Mouse (Mus musculus) embryo, embryonic 10 days (tissue): ENCODE results near the gene Clp1.
"Not testable (repeated sequence)": the region's sequence is repeated elsewhere in the genome, so short reads cannot be mapped to it uniquely, and the experiment has no call there.

Experiments used
- DNase-seq: peaks from one replicate; pipeline ENCODE4 v3.0.0-alpha.2; 2015; ENCODE audit warnings: low spot score

Clp1 gene

DNA sequence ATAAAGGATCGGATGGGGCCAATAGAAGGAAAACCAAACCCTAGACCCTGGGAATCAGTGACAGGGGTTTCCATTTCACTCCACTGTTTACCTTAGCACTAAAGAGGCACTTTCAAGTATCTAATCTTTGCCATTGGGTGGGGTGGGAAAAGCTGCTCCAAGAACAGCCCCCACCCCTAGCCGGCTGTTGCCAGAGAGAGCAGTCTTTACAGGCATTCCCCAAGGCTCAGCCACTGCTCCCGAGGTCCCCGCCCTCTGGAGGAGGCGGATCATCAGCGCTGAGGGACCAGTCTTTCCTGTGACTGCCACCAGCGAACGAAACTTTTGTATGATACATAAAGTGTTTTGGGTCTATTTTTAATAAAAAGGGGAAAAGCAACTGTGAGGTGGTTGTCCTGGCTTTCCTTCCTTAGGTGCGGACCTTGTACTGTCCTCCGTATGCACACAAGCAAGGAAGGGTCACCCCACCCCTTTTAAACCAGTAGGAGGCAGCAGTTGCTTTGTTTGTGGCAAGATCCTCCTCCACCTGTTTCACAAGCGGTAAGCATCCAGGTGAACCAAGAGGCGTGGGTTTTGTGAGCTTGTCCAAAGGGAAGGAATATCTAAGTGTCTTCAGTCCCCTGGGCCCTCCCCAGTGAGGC, 11.2 kb upstream of the Clp1 start:
- DNase-seq = peak; percentile 78

DNA sequence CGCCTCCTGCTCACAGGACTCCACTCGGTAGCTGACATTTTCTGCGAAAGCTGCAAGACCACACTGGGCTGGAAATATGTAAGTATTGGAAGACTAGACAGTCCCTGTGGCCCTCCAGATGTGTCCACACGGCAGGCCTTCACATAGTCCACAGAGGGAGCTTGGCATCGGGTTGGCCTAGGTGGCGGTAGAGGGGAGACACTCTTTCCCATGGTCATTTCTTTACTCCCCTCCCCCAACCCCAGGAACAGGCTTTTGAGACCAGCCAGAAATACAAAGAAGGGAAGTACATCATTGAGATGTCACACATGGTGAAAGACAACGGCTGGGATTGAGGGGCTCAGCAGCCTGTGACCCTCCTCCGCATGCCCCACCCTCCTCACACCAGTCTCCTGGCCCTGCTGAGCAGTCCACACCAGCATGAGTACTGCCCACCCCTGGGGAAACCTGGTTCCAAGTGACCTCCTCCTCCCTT, 10.3 kb upstream of the Clp1 start:
- DNase-seq = peak; percentile 78

DNA sequence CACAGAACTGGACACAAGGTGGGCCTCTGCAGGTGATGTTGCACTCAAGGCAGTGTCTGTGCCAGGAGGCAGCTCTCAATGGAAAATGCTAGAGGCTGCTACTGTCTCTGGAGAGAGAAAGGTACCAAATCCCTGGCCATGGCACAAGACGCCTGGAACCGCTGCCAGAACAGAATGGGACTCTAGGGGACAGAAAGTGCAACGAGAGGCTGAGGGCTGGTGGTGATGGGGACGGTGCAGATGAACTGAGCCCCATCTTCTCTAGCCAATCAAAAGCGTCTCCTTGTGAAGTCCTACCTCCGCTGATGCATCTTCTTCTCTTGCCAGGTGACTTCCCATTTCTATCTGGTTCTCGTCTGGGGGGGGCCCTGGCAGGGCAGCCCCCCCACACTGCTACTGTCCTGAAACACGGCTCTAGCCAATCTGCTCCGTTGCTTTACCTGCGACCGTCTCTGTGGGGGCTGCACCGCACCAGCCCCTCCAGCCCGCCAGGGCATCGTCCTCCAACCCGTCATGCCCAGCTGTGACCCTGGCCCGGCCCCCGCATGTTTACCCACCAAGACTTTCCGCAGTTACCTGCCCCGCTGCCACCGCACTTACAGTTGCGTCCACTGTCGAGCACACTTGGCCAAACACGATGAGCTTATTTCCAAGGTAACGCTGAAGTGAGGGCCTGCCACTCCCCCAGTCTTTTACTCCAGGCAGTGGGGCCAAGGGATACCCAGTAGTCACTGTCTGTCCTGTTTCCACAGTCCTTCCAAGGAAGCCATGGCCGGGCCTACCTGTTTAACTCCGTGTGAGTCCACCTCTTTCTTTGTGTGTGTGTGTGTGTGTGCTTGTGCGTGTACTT, 9.4 kb upstream of the Clp1 start:
- peak; percentile 57 for DNase-seq

DNA sequence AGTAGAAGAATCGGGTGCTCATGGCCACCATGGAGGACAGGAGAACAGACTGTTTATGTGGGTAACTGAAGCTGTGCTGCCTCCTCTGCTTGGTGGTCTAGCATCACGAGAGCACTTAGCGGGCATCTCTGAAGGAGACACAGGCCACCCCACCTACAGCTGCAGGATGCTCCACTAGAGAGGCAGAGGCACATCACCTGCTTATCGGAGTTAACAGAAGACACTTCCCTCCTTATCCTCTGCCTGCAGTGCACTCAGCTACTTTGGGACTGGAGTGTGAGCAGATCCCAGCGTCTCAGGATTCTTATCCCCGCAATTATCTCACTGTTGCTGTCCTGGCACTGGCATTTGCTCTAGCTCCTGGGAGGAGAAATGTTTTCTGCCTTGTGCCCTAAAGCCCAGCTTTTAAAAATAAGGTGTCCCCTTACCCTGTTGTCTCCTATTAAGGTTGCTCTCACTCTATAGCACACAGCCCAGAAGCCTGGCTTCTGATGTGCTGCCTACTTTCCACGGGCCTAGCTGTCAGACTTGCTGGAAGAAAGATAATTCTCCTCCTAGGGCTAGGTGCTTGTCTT, 8.3 kb upstream of the Clp1 start:
- peak; percentile 37 for DNase-seq

DNA sequence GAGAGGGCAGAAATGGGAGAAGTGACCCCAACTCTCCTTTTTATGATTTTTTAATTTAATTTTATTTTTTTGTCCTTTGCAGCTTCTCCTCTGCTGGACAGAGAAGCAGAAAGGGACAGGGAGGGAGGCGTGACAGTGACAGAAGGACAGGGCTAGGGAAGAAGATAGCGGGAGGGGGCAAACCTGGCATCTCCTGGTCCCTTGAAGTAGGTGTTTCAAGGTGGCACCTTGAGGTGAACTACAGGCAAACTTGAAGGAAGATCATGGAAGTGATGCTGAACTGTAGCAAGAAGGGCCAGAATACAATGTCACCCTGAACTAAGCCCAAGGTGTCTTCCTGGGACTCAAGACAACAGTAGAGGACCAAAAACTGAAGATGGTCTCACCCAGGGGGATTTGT, 7.8 kb upstream of the Clp1 start:
- DNase-seq = peak; percentile 10

DNA sequence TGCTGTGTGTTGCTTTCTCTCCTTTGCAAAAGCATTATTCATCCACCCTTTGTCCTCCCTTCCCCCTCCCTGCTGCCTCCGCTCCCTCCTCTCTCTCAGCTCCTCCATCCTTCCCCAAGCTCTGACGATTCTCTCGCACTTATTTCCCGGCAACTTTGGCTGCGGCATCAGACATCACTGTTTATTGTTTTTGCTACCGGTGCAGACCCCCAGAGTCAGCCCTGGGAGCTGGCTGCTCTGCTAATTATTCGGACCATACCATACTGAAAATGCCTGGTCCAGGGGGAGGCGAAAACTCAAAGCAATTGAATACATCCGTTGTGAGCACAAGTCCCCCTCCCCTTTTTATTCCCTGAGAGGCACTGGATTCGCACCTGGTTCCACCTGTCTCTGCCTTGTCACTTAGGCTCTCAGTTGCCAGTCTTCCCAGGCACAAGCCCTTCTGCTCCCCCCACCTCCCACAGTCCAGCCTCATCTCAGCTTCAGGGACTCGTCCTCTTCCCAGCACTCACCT, 7.3 kb upstream of the Clp1 start:
- peak; percentile 54 for DNase-seq

DNA sequence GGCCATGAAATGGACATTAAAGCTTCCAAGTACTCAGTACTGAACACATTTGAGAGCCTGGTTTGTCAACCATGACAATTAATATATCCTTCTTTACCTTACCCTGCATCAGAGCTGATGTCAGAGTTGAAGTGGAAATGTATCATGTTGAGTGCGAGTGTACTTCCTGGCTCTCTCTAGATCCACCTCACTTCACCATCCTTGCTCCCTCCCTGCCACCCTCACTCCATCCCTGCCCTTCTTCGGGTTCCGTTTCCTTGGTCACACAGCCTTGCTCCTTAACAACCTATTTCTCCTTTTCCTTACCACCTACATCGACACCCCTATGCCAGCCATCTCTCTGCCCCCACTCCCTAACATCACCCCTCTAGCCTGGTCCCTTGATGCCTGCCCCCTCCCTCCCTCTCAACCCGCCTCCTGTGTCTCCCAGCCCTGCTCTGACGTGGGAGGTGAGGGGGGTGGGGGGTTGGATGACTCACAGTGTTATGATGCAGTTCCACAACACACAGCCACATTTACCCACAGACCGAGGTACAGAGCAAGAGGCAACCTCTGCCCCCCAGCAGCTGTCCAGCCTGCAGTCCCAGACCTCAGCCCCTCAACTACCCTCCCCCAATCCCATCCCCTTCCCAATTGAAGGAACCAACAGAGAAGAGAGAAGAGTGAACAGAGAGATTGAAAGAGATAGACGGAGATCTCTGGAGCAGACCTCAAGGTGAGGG, 6.6 kb upstream of the Clp1 start, which contains the start of gene Ypel4:
Ypel4 (plus strand) TSS at position 480 of the 722 bp plus-strand sequence.
- DNase-seq = peak; percentile 46

DNA sequence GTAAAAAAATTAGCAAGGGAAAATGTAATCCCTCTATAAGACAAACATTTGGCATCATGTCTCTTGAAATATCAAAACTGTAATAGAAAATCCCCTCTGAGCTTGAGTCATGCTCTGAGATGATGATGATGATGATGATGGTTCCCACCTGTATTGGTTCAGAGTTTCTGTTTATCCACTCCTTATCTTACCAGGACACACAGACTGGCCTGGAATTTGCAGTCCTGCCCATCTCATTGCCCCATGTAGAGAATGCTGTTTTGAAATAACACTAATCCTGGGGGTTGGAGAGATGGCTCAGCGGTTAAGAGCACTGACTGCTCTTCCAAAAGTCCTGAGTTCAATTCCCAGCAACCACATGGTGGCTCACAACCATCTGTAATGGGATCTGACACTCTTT, 5.2 kb upstream of the Clp1 start:
- no peak for DNase-seq

DNA sequence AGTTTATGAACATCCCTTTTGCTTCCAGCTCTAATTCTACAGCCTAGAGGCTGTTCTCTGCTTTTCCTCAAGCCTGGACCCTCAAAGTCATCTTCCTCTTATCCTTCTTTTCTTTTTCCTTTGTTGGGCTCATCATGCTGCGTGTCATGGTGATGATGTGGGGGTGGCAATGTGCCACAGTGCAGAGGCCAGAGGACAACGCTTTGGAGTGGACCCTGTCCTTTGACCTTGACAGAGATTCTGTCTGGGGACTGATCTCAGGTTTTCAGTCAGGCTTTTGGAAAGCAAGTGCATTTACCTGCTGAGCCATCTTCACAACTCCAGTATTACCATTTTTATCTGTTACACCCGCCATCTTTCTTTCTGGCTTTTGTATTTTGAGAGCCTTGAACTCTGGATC, 4.1 kb upstream of the Clp1 start:
- no peak for DNase-seq

DNA sequence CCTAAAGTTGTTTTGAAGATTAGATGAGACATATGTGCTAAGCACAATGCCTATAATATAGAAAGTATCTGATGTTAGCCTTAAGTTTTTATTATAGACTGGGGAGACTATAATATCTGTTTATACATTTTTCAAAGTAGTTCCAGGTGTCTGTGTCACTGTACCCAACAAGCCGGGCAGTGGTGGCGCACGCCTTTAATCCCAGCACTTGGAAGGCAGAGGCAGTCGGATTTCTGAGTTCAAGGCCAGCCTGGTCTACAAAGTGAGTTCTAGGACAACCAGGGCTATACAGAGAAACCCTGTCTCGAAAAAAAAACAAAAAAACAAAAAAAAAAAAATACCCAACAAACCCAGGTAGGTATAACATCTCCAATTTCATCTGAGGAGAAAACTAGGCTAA, 1.0 kb upstream of the Clp1 start:
- DNase-seq = not testable (repeated sequence)

DNA sequence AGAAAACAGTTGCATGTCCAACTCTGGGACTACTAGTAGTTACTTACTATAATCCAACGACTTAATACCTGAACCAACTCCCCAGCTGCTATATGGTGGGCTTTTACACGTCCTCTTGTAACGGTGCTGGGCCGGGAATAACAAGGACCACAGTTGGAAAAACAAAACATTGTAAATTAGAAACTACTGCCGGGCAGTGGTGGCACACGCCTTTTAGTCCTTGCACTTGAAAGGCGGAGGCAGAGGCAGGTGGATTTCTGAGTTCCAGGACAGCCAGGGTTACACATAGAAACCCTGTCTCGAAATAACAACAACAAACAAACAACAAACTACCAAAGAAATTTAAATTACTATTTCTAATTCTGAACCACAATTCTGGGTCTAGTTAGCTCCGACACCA, 434 bp downstream of the Clp1 start:
- no peak for DNase-seq

DNA sequence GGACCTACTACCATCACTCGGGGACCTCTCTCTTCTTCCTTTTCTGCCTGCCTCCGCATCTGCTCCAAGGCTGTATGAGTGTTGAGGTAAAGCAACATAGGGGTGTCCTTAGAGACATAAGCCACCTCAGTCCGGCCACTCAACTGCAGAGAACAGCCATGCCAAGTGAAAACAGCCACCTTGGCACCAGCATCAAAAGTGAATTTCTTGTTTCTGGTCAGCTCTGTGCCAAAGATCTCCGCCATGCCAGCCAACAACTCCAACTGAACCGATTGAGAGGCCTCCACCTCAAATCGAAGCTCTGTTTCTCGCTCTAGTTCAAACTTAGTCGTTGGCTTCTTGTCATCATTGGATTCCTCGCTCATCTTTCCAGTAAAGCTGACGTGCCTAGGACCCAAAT, 1.4 kb downstream of the Clp1 start:
- no peak for DNase-seq

DNA sequence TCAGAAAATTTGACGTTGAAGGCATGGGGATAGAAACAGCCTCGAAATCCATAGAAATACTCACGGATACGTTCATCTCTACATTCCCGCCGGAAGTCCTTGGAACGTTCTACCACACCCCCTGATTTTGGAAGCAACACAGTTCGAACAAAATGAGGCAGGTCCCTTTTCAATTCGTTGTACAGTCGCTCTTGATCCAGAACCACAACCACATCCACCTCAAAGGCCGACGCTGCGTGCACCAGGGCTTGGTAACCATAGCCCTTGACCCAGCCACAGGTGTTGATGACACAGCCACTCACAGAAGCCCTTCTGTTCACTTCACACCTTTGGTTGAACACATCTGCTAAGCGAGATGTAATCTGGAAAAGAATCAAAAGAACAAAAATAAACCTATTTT, 3.3 kb downstream of the Clp1 start:
- DNase-seq = no peak

DNA sequence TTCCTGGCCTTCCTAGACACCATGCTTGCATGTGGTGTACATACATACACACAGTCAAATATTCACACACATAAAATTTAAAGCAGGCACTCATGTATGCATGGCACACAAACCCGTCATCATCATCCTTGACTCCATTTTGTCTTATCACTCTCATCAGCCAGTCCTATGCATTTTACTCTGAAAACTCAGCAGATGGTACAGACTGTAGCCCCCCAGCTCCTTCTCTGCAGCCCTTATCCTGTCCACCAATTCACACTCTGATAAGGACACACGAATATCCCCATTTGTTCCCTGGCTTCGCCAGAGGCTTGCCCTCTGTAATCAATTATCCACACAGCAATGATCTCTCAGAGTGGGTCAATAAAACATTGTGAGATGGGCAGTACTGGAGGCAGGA, 6.0 kb downstream of the Clp1 start:
- DNase-seq = no peak

DNA sequence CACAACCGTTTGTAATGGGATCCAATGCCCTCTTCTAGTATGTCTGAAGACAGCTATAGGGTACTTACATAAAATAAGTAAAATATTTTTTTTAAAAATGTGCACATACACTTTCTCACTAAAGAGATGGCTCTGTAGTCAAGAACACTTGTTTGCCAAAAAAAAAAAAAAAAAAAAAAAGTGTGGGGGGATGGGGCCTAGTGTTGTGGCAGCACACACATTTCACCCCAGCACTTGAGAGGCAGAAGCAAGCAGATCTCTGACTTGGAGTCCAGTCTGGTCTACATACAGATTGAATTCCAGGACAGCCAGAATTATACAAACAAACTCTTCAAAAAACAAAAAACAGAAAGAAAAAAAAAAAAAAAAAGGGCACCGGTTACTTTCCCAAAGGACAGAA, 6.4 kb downstream of the Clp1 start:
- no peak for DNase-seq

DNA sequence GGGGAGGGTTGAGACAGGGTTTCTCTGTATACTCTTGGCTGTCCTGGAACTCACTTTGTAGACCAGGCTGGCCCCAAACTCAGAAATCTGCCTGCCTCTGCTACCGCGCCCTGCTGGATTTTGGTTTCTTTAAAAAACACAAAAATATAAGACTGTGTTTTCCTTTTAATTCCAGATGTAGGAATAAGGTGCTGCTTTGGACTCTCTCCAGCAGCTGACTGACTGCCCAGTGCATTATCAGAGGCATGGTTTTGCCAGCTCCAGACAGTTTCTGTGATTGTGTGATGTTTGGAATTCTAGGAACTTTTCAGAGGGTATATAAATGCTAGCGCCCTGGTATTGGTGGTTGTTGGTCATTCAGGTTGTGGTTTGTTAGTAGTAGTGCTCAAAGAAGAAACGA, 9.8 kb downstream of the Clp1 start:
- DNase-seq = no peak

DNA sequence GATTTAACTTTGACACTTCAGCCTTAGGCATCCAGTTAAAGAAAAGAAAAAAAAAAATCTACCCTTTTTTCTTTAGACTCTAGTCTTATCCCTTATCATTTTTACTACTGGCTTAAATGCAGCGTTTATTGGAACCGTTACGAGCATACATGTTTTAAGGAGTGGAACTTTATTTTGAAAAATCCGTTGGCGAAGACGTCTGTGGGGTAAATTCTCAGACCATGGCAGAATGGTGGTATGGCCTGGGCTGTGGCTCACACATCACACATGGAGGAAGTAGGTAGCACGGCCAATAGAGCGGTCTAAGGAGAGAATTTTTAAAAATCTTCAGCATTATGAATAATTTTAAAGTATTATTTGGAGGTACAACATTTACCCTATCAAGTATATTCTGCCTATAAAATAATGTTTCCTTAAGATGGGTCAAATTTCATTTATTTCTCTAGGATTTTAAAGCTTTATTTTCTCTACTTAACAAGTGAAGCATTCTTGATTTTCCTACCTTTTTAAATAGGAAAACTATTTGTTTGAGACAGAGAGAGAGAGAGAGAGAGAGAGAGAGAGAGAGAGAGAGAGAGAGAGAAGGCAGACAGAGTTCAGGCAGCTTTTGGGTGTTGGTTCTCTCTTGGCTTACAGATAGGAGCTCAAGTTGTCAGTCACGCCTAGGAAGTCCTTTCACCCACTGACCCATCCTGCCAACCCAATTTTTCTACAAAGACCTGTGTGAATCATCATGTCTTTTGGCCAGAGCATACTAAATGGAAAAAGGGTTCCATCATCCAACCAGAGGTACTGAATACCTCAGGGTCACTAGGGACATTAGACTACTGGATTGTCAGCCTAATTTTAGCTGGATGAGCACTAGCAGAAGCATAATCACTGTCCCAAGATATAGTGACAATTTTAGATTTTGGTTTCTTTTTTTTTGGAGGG, 10.5 kb downstream of the Clp1 start:
- DNase-seq = no peak

DNA sequence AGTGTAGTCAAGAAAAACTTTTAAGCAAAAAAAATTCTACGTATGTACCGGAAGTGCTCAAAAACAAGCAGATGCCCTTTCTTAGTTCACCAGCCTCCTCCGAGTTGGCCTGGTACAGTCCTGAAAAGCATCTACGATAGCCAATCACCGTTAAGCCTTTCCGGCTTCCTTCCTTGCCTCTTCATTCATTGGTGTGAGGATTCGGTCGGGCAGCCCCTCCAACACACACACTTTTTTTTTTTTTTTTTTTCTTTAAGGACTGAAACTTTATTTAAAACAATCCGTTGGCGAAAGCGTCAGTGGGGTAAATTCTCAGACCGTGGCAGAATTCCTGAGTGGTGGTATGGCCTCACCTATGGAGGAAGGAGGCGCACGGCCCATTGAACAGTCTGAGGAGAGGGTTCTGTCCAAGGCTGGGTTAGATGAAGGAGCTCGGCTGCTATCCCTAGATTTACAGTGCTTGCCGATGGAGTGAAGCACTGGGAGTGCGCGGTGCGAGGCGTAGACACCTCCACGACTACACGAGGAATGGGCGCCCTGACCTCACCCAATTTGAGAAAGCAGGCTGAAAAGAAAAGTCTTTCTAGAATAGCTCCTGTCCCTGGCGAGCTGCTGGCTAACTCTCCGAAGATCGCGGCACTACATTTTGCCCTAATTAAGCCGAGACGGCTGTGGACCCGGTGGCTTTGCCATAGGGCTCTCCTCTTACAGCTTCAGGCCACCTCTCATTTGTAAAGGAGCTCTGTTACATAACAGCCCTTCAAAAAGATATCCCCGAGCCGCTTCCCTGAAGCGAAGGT, 11.4 kb downstream of the Clp1 start:
- DNase-seq = peak; percentile 96

DNA sequence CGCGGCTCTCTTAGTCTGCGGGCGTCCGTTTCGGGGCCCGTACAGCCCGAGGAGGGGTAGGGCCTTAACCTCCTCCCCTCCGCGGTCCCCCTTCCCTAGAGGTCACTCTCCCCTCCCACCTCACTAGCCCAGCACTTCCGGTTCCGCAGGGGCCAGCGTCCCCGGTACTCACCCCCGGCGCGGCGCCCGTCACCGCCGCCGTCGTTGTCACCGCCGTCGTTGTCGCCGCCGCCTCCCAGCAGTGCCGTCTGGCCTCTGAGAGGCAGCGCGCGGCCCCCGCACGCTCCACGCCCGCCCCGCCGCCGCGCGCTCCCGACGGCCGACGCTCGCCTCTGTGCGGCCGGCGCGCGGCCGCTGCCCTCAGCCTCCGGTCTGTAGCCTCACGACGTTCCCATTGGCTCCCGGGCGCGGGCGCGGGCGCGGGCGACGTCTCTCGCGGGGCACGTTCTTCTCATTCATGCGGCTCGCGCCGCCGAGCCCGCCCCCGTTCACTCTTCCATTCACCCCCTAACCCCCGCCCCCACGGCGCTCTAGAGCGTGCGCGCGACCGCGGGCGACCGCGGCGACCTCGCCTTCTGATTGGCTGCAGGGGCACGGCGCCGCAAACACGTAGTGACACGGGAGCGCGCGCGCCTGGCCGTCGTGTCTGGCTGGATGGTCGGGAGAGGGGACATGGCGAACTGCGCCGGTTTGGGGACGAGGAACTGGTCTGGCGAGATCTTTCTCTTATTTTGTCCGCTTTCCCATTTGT, 12.2 kb downstream of the Clp1 start, which contains the start of gene Zdhhc5:
Zdhhc5 (minus strand) TSS at position 370 of the 751 bp plus-strand sequence.
- DNase-seq = peak; percentile 99
